17 mouse cellular contexts compared by ENCODE assay signal in the genomic region with DNA sequence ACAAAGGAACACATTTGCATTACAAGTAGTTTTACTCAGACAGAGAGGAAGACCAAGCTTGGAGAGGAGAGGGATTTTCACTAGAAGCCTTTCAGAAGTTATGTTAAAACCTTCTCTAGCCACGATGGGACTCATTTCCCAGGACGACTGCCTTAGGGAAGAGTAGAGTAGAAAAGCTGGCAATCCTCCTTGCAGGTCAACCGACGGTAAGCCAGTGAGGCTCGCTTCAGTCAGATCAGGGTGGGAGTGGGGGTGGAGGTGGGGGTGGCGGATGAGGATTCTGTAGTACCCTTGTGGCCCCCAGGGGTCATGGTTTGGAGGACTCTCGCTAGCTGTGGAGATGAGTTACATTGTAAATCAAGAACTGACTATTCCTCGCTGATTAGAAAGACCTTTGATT.
DNase-seq lines count a peak whose midpoint lies in the region; ATAC-seq and TF ChIP-seq lines count a peak whose summit lies in the region.
"Had no signal": no experiment of that assay in that cellular context is flagged by ENCODE, and none has a peak within 500 bp of the region (broad histone marks: within the 10 kb centered on the region; RNA-seq: fewer than 3 reads in every experiment).

No protein-coding gene starts in this region.

- no peaks in the 10 kb centered on the region for H3K27me3 ChIP-seq in heart, embryonic 13.5 days (replicated peaks)
- H3K27me3 ChIP-seq in kidney, embryonic 16.5 days (ENCODE audit: insufficient read depth, low read length), result no peaks in the 10 kb centered on the region
- H3K27me3 ChIP-seq in stomach, embryonic 14.5 days (ENCODE audit: control insufficient read depth, insufficient read depth, low read length), result no peaks in the 10 kb centered on the region
- no peaks in the 10 kb centered on the region for H3K27me3 ChIP-seq in stomach, postnatal 0 days (ENCODE audit: control insufficient read depth, insufficient read depth, low read length)
- no peaks in the 10 kb centered on the region for H3K27me3 ChIP-seq in stomach, embryonic 16.5 days (ENCODE audit: control insufficient read depth, insufficient read depth, low read length)
- H3K27me3 ChIP-seq: hindbrain, embryonic 15.5 days had no signal

- 20% methylated on average over 8 of the region's 8 CpGs for WGBS in heart, embryonic 13.5 days
- WGBS in kidney, embryonic 16.5 days, result 8% methylated on average over 8 of the region's 8 CpGs
- 24% methylated on average over 8 of the region's 8 CpGs for WGBS in stomach, embryonic 14.5 days
- WGBS in stomach, postnatal 0 days, result 42% methylated on average over 8 of the region's 8 CpGs
- 24% methylated on average over 8 of the region's 8 CpGs for WGBS in stomach, embryonic 16.5 days

- TF ChIP-seq EP300 in stomach, postnatal 0 days (optimal IDR thresholded peaks at IDR 0.05), result no peak

- ATAC-seq in heart, embryonic 13.5 days (ENCODE audit: extremely low read depth, insufficient number of reproducible peaks, low FRiP score, low TSS enrichment), result no peak
- ATAC-seq in kidney, embryonic 16.5 days (ENCODE audit: low FRiP score, low TSS enrichment), result no peak
- ATAC-seq in stomach, embryonic 14.5 days (ENCODE audit: insufficient number of reproducible peaks, insufficient read depth, low FRiP score, low read depth), result no peak
- no peak for ATAC-seq in stomach, postnatal 0 days (ENCODE audit: low FRiP score, low TSS enrichment)
- ATAC-seq in stomach, embryonic 16.5 days (ENCODE audit: insufficient read depth, low FRiP score), result no peak

- H3K36me3 ChIP-seq in heart, embryonic 13.5 days, result no peaks in the 10 kb centered on the region
- H3K36me3 ChIP-seq in kidney, embryonic 16.5 days (ENCODE audit: insufficient read depth, low read length), result no peaks in the 10 kb centered on the region
- H3K36me3 ChIP-seq in stomach, embryonic 14.5 days (ENCODE audit: control insufficient read depth, insufficient read depth, low read length), result no peaks in the 10 kb centered on the region
- no peaks in the 10 kb centered on the region for H3K36me3 ChIP-seq in stomach, postnatal 0 days (ENCODE audit: control insufficient read depth, insufficient read depth, low read length)
- no peaks in the 10 kb centered on the region for H3K36me3 ChIP-seq in stomach, embryonic 16.5 days (ENCODE audit: control insufficient read depth, insufficient read depth, low read length)
- H3K36me3 ChIP-seq: hindbrain, embryonic 15.5 days had no signal

- TF ChIP-seq CTCF in stomach, postnatal 0 days (IDR thresholded peaks at IDR 0.05; ENCODE audit: low read depth), result no peak

- no peaks in the 10 kb centered on the region for H3K9me3 ChIP-seq in heart, embryonic 13.5 days
- H3K9me3 ChIP-seq in kidney, embryonic 16.5 days (ENCODE audit: low read length), result no peaks in the 10 kb centered on the region
- H3K9me3 ChIP-seq in stomach, embryonic 14.5 days (ENCODE audit: control insufficient read depth, low read depth, low read length), result no peaks in the 10 kb centered on the region
- no peaks in the 10 kb centered on the region for H3K9me3 ChIP-seq in stomach, postnatal 0 days (ENCODE audit: control insufficient read depth, low read length)
- no peaks in the 10 kb centered on the region for H3K9me3 ChIP-seq in stomach, embryonic 16.5 days (replicated peaks; ENCODE audit: control insufficient read depth, low read length)
- H3K9me3 ChIP-seq: hindbrain, embryonic 15.5 days had no signal

- H3K4me2 ChIP-seq in heart, embryonic 13.5 days, result peak overlapping the region; percentile 49
- H3K4me2 ChIP-seq in kidney, embryonic 16.5 days (replicated peaks; ENCODE audit: low read depth, low read length), result peak overlapping the region; percentile 33
- 0 out of 2 replicates have a peak overlapping the region, but pooled peaks have one; percentile 12 for H3K4me2 ChIP-seq in stomach, embryonic 14.5 days (replicated peaks; ENCODE audit: low read depth, low read length)
- H3K4me2 ChIP-seq in stomach, postnatal 0 days (replicated peaks; ENCODE audit: low read depth), result no peak overlapping the region
- H3K4me2 ChIP-seq in stomach, embryonic 16.5 days (ENCODE audit: low read depth, low read length), result 0 out of 2 replicates have a peak overlapping the region, but pooled peaks have one; percentile 9
- H3K4me2 ChIP-seq: hindbrain, embryonic 15.5 days had no signal

- no peak overlapping the region for H3K9ac ChIP-seq in heart, embryonic 13.5 days
- no peak overlapping the region for H3K9ac ChIP-seq in kidney, embryonic 16.5 days (replicated peaks; ENCODE audit: low read length)
- no peak overlapping the region for H3K9ac ChIP-seq in stomach, embryonic 14.5 days (replicated peaks; ENCODE audit: low read depth, low read length)
- no peak overlapping the region for H3K9ac ChIP-seq in stomach, postnatal 0 days (ENCODE audit: low read length)
- H3K9ac ChIP-seq in stomach, embryonic 16.5 days (ENCODE audit: low read length), result no peak overlapping the region
- H3K9ac ChIP-seq: hindbrain, embryonic 15.5 days had no signal

- peaks cover 10% of the 10 kb centered on the region for H3K4me1 ChIP-seq in heart, embryonic 13.5 days
- H3K4me1 ChIP-seq in kidney, embryonic 16.5 days (ENCODE audit: insufficient read depth, low read length), result peaks cover 15% of the 10 kb centered on the region
- 0 out of 2 replicates have a peak, but pooled peaks cover 10% of the 10 kb centered on the region for H3K4me1 ChIP-seq in stomach, embryonic 14.5 days (ENCODE audit: control insufficient read depth, insufficient read depth, low read length)
- H3K4me1 ChIP-seq in stomach, postnatal 0 days (replicated peaks; ENCODE audit: control insufficient read depth, insufficient read depth), result no peaks in the 10 kb centered on the region
- no peaks in the 10 kb centered on the region for H3K4me1 ChIP-seq in stomach, embryonic 16.5 days (ENCODE audit: control insufficient read depth, insufficient read depth, low read length)

- H3K27ac ChIP-seq in heart, embryonic 13.5 days (replicated peaks), result no peak overlapping the region
- no peak overlapping the region for H3K27ac ChIP-seq in kidney, embryonic 16.5 days (ENCODE audit: low read length)
- H3K27ac ChIP-seq in stomach, embryonic 14.5 days (ENCODE audit: low read length), result no peak overlapping the region
- H3K27ac ChIP-seq in stomach, postnatal 0 days (replicated peaks), result no peak overlapping the region
- no peak overlapping the region for H3K27ac ChIP-seq in stomach, embryonic 16.5 days (ENCODE audit: low read length)
- H3K27ac ChIP-seq: hindbrain, embryonic 15.5 days had no signal

- 0 out of 2 replicates have a peak overlapping the region, but pooled peaks have one; percentile 11 for H3K4me3 ChIP-seq in heart, embryonic 13.5 days
- H3K4me3 ChIP-seq in kidney, embryonic 16.5 days (ENCODE audit: low read length), result no peak overlapping the region
- H3K4me3 ChIP-seq in stomach, embryonic 14.5 days (ENCODE audit: low read depth, low read length), result no peak overlapping the region
- H3K4me3 ChIP-seq in stomach, postnatal 0 days (ENCODE audit: low read depth, low read length), result no peak overlapping the region
- H3K4me3 ChIP-seq in stomach, embryonic 16.5 days (replicated peaks; ENCODE audit: low read length), result no peak overlapping the region
- H3K4me3 ChIP-seq: hindbrain, embryonic 15.5 days had no signal

- intact Hi-C loops in heart, postnatal 10 days (cut with DNase I), result no loop called here

- no peak for DNase-seq in heart, postnatal 10 days
- DNase-seq in kidney, postnatal 14 days, result no peak
- no peak for DNase-seq in stomach, postnatal 0 days (ENCODE audit: low spot score)
- DNase-seq in ovary, adult 18-20 months (ENCODE audit: low spot score), result no peak
- DNase-seq: cerebellum, postnatal 10 days; embryo, embryonic 11 days; gastrocnemius, postnatal 14 days; kidney, adult 8-10 months; left cerebral cortex, postnatal 4 days; lung, adult 18-20 months; lung, postnatal 36 days; right cerebral cortex, adult 18-20 months had no signal
